Mouse (Mus musculus): ENCODE results near the gene Plekhg3.

The Plekhg3 gene

GRCm38 (mm10) chr12:76558206-76558605, 27.5 kb downstream of the Plekhg3 start:
- ChIA-PET CTCF (interaction anchor here in 3 of 4 experiments (0.6 to 3.5 kb wide), 4 partner anchors 22 to 62 kb away, joined by 4 to 12 read pairs (median 6); no protein-coding TSS in a partner anchor), POLR2A (interaction anchor here in 3 of 4 experiments (1.3 to 5.9 kb wide), 9 partner anchors 9 to 56 kb away, joined by 3 to 31 read pairs (median 4); no protein-coding TSS in a partner anchor)

- ChIA-PET POLR2A (interaction anchor here in 2 of 4 experiments (1.0 to 1.2 kb wide), 2 partner anchors 13 to 255 kb away, joined by 3 read pairs; no protein-coding TSS in a partner anchor), CTCF (interaction anchor here in 1 of 4 experiments (0.6 kb wide), 1 partner anchor 66 kb away, joined by 3 read pairs; no protein-coding TSS in a partner anchor)
Measured at GRCm38 (mm10) chr12:76562196-76562595, 31.5 kb downstream of the Plekhg3 start.

GRCm38 (mm10) chr12:76566284-76566683, 35.6 kb downstream of the Plekhg3 start:
- POLR2A ChIA-PET, result interaction anchor here in 2 of 4 experiments (1.2 to 7.3 kb wide), 2 partner anchors 15 to 16 kb away, joined by 4 to 59 read pairs; no protein-coding TSS in a partner anchor
- CTCF ChIA-PET, result interaction anchor here in 2 of 4 experiments (0.8 to 0.9 kb wide), 2 partner anchors 26 kb away, joined by 3 to 4 read pairs; no protein-coding TSS in a partner anchor

- ChIA-PET CTCF (interaction anchor here in 2 of 4 experiments (0.8 to 1.5 kb wide), 5 partner anchors 13 to 74 kb away, joined by 3 to 4 read pairs (median 4); no protein-coding TSS in a partner anchor), POLR2A (interaction anchor here (0.6 to 7.3 kb wide), 15 partner anchors 8 to 167 kb away, joined by 3 to 59 read pairs (median 5); partner anchors contain the start of gene Hspa2 (in 1 of the 4))
Measured at GRCm38 (mm10) chr12:76570221-76570940, 39.7 kb downstream of the Plekhg3 start.

- ChIA-PET CTCF (interaction anchor here in 2 of 4 experiments (1.3 to 1.5 kb wide), 2 partner anchors 15 to 35 kb away, joined by 4 read pairs; no protein-coding TSS in a partner anchor), POLR2A (interaction anchor here (0.8 to 7.3 kb wide), 13 partner anchors 12 to 168 kb away, joined by 3 to 59 read pairs (median 5); partner anchors contain the start of gene Hspa2 (in 1 of the 4))
Measured at GRCm38 (mm10) chr12:76571266-76571665, 40.6 kb downstream of the Plekhg3 start.

GRCm38 (mm10) chr12:76572261-76573251, 41.9 kb downstream of the Plekhg3 start:
- POLR2A ChIA-PET, result interaction anchor here in 3 of 4 experiments (0.6 to 7.3 kb wide), 9 partner anchors 9 to 212 kb away, joined by 3 to 59 read pairs (median 7); no protein-coding TSS in a partner anchor
- CTCF ChIA-PET, result interaction anchor here in 2 of 4 experiments (0.6 to 1.6 kb wide), 4 partner anchors 31 to 180 kb away, joined by 4 read pairs; no protein-coding TSS in a partner anchor

- ChIA-PET CTCF (interaction anchor here in 3 of 4 experiments (0.5 to 1.6 kb wide), 3 partner anchors 77 to 183 kb away, joined by 4 to 12 read pairs (median 4); no protein-coding TSS in a partner anchor), POLR2A (interaction anchor here in 3 of 4 experiments (0.6 to 7.3 kb wide), 9 partner anchors 8 to 165 kb away, joined by 3 to 59 read pairs (median 4); no protein-coding TSS in a partner anchor)
Measured at GRCm38 (mm10) chr12:76573381-76573780, 42.7 kb downstream of the Plekhg3 start.

GRCm38 (mm10) chr12:76574815-76575214, 44.1 kb downstream of the Plekhg3 start:
- ChIA-PET POLR2A (interaction anchor here in 2 of 4 experiments (0.7 to 2.1 kb wide), 4 partner anchors 11 to 169 kb away, joined by 3 to 7 read pairs (median 4); no protein-coding TSS in a partner anchor), CTCF (interaction anchor here in 2 of 4 experiments (0.6 to 1.1 kb wide), 3 partner anchors 19 to 178 kb away, joined by 3 read pairs; no protein-coding TSS in a partner anchor)

GRCm38 (mm10) chr12:76576061-76576460, 45.4 kb downstream of the Plekhg3 start:
- ChIA-PET CTCF (interaction anchor here in 3 of 4 experiments (0.6 to 2.3 kb wide), 7 partner anchors 12 to 581 kb away, joined by 3 to 5 read pairs (median 3); no protein-coding TSS in a partner anchor), POLR2A (interaction anchor here in 2 of 4 experiments (0.5 to 1.3 kb wide), 5 partner anchors 10 to 1499 kb away, joined by 3 to 5 read pairs (median 3); no protein-coding TSS in a partner anchor)

GRCm38 (mm10) chr12:76576806-76577205, 46.1 kb downstream of the Plekhg3 start:
- ChIA-PET POLR2A (interaction anchor here in 2 of 4 experiments (0.8 to 1.4 kb wide), 6 partner anchors 12 to 29 kb away, joined by 3 to 5 read pairs (median 3); no protein-coding TSS in a partner anchor), CTCF (interaction anchor here in 3 of 4 experiments (0.6 to 2.3 kb wide), 6 partner anchors 19 to 582 kb away, joined by 3 to 5 read pairs (median 3); no protein-coding TSS in a partner anchor)

- CTCF ChIA-PET, result interaction anchor here in 2 of 4 experiments (1.0 to 2.3 kb wide), 3 partner anchors 14 to 81 kb away, joined by 3 to 5 read pairs (median 3); no protein-coding TSS in a partner anchor
- POLR2A ChIA-PET, result interaction anchor here in 2 of 4 experiments (0.7 to 1.4 kb wide), 3 partner anchors 13 to 1244 kb away, joined by 3 to 4 read pairs (median 3); no protein-coding TSS in a partner anchor
Measured at GRCm38 (mm10) chr12:76577858-76578257, 47.2 kb downstream of the Plekhg3 start.

- CTCF ChIA-PET, result interaction anchor here in 1 of 4 experiments (1.0 kb wide), 1 partner anchor 13 kb away, joined by 3 read pairs; no protein-coding TSS in a partner anchor
- POLR2A ChIA-PET, result interaction anchor here in 2 of 4 experiments (0.7 to 1.4 kb wide), 6 partner anchors 9 to 367 kb away, joined by 3 to 7 read pairs (median 3); no protein-coding TSS in a partner anchor
Measured at GRCm38 (mm10) chr12:76578465-76578864, 47.8 kb downstream of the Plekhg3 start.

GRCm38 (mm10) chr12:76579806-76580205, 49.1 kb downstream of the Plekhg3 start:
- ChIA-PET CTCF (no interaction called here), POLR2A (interaction anchor here in 1 of 4 experiments (2.5 kb wide), 1 partner anchor 10 kb away, joined by 9 read pairs; no protein-coding TSS in a partner anchor)

- ChIA-PET POLR2A (interaction anchor here (0.6 to 6.0 kb wide), 9 partner anchors 9 to 324 kb away, joined by 3 to 37 read pairs (median 4); no protein-coding TSS in a partner anchor), CTCF (interaction anchor here (0.6 to 1.6 kb wide), 6 partner anchors 10 to 449 kb away, joined by 3 to 6 read pairs (median 3); no protein-coding TSS in a partner anchor)
Measured at GRCm38 (mm10) chr12:76582139-76582538, 51.4 kb downstream of the Plekhg3 start.

- POLR2A ChIA-PET, result interaction anchor here in 3 of 4 experiments (0.6 to 6.0 kb wide), 9 partner anchors 11 to 324 kb away, joined by 3 to 37 read pairs (median 4); no protein-coding TSS in a partner anchor
- CTCF ChIA-PET, result interaction anchor here in 3 of 4 experiments (0.5 to 1.6 kb wide), 6 partner anchors 9 to 56 kb away, joined by 3 to 6 read pairs (median 3); no protein-coding TSS in a partner anchor
Measured at GRCm38 (mm10) chr12:76582841-76583240, 52.1 kb downstream of the Plekhg3 start.

GRCm38 (mm10) chr12:76583454-76583853, 52.8 kb downstream of the Plekhg3 start:
- POLR2A ChIA-PET, result interaction anchor here in 2 of 4 experiments (1.0 to 6.0 kb wide), 6 partner anchors 10 to 178 kb away, joined by 3 to 37 read pairs (median 4); no protein-coding TSS in a partner anchor
- CTCF ChIA-PET, result interaction anchor here in 2 of 4 experiments (0.5 to 1.6 kb wide), 4 partner anchors 9 to 88 kb away, joined by 3 to 6 read pairs (median 4); no protein-coding TSS in a partner anchor
